Mouse (Mus musculus): ENCODE results near the gene Plcb3. TPM values are rescaled to one million over a fixed set of nuclear protein-coding genes. Genes with fewer than 3 reads are reported as not detected.

The Plcb3 gene
- polyA plus RNA-seq (2014; fragmentation: Nextera tagmentation; extraction: Ambion mirVana), result 7.6 and 17.6 TPM in 2 replicates

GRCm38 (mm10) chr19:6975537-6976521, at the start of gene Plcb3:
Gene Plcb3, minus strand, starts transcription at chr19:6976470.
- WGBS, result under 1% methylated on average over 16 of the region's 16 CpGs
- H3K27me3 ChIP-seq (ENCODE audit: control insufficient read depth, insufficient read depth, low read length), result no peaks in the 10 kb centered on the region
- peak within 1 kb of the TSS; percentile 92 for H3K27ac ChIP-seq (ENCODE audit: low read depth, low read length)
- no peaks in the 10 kb centered on the region for H3K9me3 ChIP-seq (ENCODE audit: control insufficient read depth, low read length)
- H3K36me3 ChIP-seq (ENCODE audit: control insufficient read depth, insufficient read depth, low read length), result peaks cover 14% of the 10 kb centered on the region
- peak within 1 kb of the TSS; percentile 78 for H3K4me3 ChIP-seq (ENCODE audit: low read depth, low read length)
- no peak for ATAC-seq (ENCODE audit: low read depth)
- peaks cover 30% of the 10 kb centered on the region for H3K4me1 ChIP-seq (ENCODE audit: control insufficient read depth, insufficient read depth, low read length)
- H3K4me2 ChIP-seq (ENCODE audit: low read depth, low read length), result peak within 1 kb of the TSS; percentile 90
- H3K9ac ChIP-seq (replicated peaks; ENCODE audit: low read depth, low read length), result peak within 1 kb of the TSS; percentile 81

- Histone ChIP-seq H3K4me3 (ENCODE audit: low read depth, low read length) (no peak overlapping the region), H3K9me3 (ENCODE audit: control insufficient read depth, low read length) (no peaks in the 10 kb centered on the region), H3K27me3 (ENCODE audit: control insufficient read depth, insufficient read depth, low read length) (no peaks in the 10 kb centered on the region), H3K36me3 (ENCODE audit: control insufficient read depth, insufficient read depth, low read length) (peaks cover 47% of the 10 kb centered on the region), H3K4me1 (ENCODE audit: control insufficient read depth, insufficient read depth, low read length) (no peaks in the 10 kb centered on the region), H3K4me2 (ENCODE audit: low read depth, low read length) (no peak overlapping the region), H3K9ac (replicated peaks; ENCODE audit: low read depth, low read length) (no peak overlapping the region), H3K27ac (ENCODE audit: low read depth, low read length) (no peak overlapping the region; the same call in 1 of the 2 replicates)
- no peak; the same call in 1 of the 2 replicates for ATAC-seq (ENCODE audit: low read depth)
- 45% methylated on average over 3 of the region's 3 CpGs for WGBS
Measured at GRCm38 (mm10) chr19:7020224-7020641, 44.0 kb upstream of the Plcb3 start.

GRCm38 (mm10) chr19:7019191-7019590, 42.9 kb upstream of the Plcb3 start, which contains the start of gene Fermt3:
Gene Fermt3, minus strand, starts transcription at chr19:7019469.
- ATAC-seq (ENCODE audit: low read depth), result no peak
- no peak within 1 kb of the TSS for H3K9ac ChIP-seq (replicated peaks; ENCODE audit: low read depth, low read length)
- no peaks in the 10 kb centered on the region for H3K27me3 ChIP-seq (ENCODE audit: control insufficient read depth, insufficient read depth, low read length)
- no peak within 1 kb of the TSS for H3K4me3 ChIP-seq (ENCODE audit: low read depth, low read length)
- H3K4me2 ChIP-seq (ENCODE audit: low read depth, low read length), result no peak within 1 kb of the TSS
- no peaks in the 10 kb centered on the region for H3K9me3 ChIP-seq (ENCODE audit: control insufficient read depth, low read length)
- H3K27ac ChIP-seq (ENCODE audit: low read depth, low read length), result no peak within 1 kb of the TSS; the same call in 1 of the 2 replicates
- WGBS, result 81% methylated on average over 5 of the region's 5 CpGs
- H3K4me1 ChIP-seq (ENCODE audit: control insufficient read depth, insufficient read depth, low read length), result no peaks in the 10 kb centered on the region
- peaks cover 36% of the 10 kb centered on the region for H3K36me3 ChIP-seq (ENCODE audit: control insufficient read depth, insufficient read depth, low read length)

- peaks cover 31% of the 10 kb centered on the region for H3K36me3 ChIP-seq (ENCODE audit: control insufficient read depth, insufficient read depth, low read length)
- no peaks in the 10 kb centered on the region for H3K9me3 ChIP-seq (ENCODE audit: control insufficient read depth, low read length)
- no peak overlapping the region for H3K4me3 ChIP-seq (ENCODE audit: low read depth, low read length)
- H3K4me1 ChIP-seq (ENCODE audit: control insufficient read depth, insufficient read depth, low read length), result no peaks in the 10 kb centered on the region
- 92% methylated on average over 11 of the region's 11 CpGs for WGBS
- no peak overlapping the region for H3K4me2 ChIP-seq (ENCODE audit: low read depth, low read length)
- H3K27ac ChIP-seq (ENCODE audit: low read depth, low read length), result no peak overlapping the region
- ATAC-seq (ENCODE audit: low read depth), result no peak
- H3K9ac ChIP-seq (replicated peaks; ENCODE audit: low read depth, low read length), result no peak overlapping the region
- H3K27me3 ChIP-seq (ENCODE audit: control insufficient read depth, insufficient read depth, low read length), result no peaks in the 10 kb centered on the region
Measured at GRCm38 (mm10) chr19:7018546-7018945, 42.3 kb upstream of the Plcb3 start.

GRCm38 (mm10) chr19:7017541-7018457, 41.5 kb upstream of the Plcb3 start:
- H3K36me3 ChIP-seq (ENCODE audit: control insufficient read depth, insufficient read depth, low read length), result peaks cover 24% of the 10 kb centered on the region
- H3K27me3 ChIP-seq (ENCODE audit: control insufficient read depth, insufficient read depth, low read length), result no peaks in the 10 kb centered on the region
- no peak overlapping the region for H3K4me3 ChIP-seq (ENCODE audit: low read depth, low read length)
- H3K9me3 ChIP-seq (ENCODE audit: control insufficient read depth, low read length), result no peaks in the 10 kb centered on the region
- no peaks in the 10 kb centered on the region for H3K4me1 ChIP-seq (ENCODE audit: control insufficient read depth, insufficient read depth, low read length)
- WGBS, result 83% methylated on average over 12 of the region's 12 CpGs
- ATAC-seq (ENCODE audit: low read depth), result no peak
- no peak overlapping the region for H3K4me2 ChIP-seq (ENCODE audit: low read depth, low read length)
- H3K9ac ChIP-seq (replicated peaks; ENCODE audit: low read depth, low read length), result no peak overlapping the region
- H3K27ac ChIP-seq (ENCODE audit: low read depth, low read length), result no peak overlapping the region

GRCm38 (mm10) chr19:7014481-7015135, 38.3 kb upstream of the Plcb3 start:
- no peaks in the 10 kb centered on the region for H3K27me3 ChIP-seq (ENCODE audit: control insufficient read depth, insufficient read depth, low read length)
- peaks cover under 1% of the 10 kb centered on the region for H3K36me3 ChIP-seq (ENCODE audit: control insufficient read depth, insufficient read depth, low read length)
- H3K9ac ChIP-seq (replicated peaks; ENCODE audit: low read depth, low read length), result no peak overlapping the region
- ATAC-seq (ENCODE audit: low read depth), result no peak
- WGBS, result 89% methylated on average over 18 of the region's 20 CpGs
- H3K4me3 ChIP-seq (ENCODE audit: low read depth, low read length), result no peak overlapping the region
- no peaks in the 10 kb centered on the region for H3K9me3 ChIP-seq (ENCODE audit: control insufficient read depth, low read length)
- no peaks in the 10 kb centered on the region for H3K4me1 ChIP-seq (ENCODE audit: control insufficient read depth, insufficient read depth, low read length)
- H3K27ac ChIP-seq (ENCODE audit: low read depth, low read length), result no peak overlapping the region
- no peak overlapping the region for H3K4me2 ChIP-seq (ENCODE audit: low read depth, low read length)

GRCm38 (mm10) chr19:7013984-7014383, 37.7 kb upstream of the Plcb3 start:
- no peaks in the 10 kb centered on the region for H3K4me1 ChIP-seq (ENCODE audit: control insufficient read depth, insufficient read depth, low read length)
- WGBS, result 93% methylated on average over 9 of the region's 9 CpGs
- H3K27me3 ChIP-seq (ENCODE audit: control insufficient read depth, insufficient read depth, low read length), result no peaks in the 10 kb centered on the region
- no peak overlapping the region for H3K27ac ChIP-seq (ENCODE audit: low read depth, low read length)
- H3K9me3 ChIP-seq (ENCODE audit: control insufficient read depth, low read length), result no peaks in the 10 kb centered on the region
- no peak overlapping the region for H3K4me3 ChIP-seq (ENCODE audit: low read depth, low read length)
- H3K4me2 ChIP-seq (ENCODE audit: low read depth, low read length), result no peak overlapping the region
- no peaks in the 10 kb centered on the region; the same call in 1 of the 2 replicates for H3K36me3 ChIP-seq (ENCODE audit: control insufficient read depth, insufficient read depth, low read length)
- H3K9ac ChIP-seq (replicated peaks; ENCODE audit: low read depth, low read length), result no peak overlapping the region
- ATAC-seq (ENCODE audit: low read depth), result no peak

- H3K4me1 ChIP-seq (ENCODE audit: control insufficient read depth, insufficient read depth, low read length), result no peaks in the 10 kb centered on the region
- WGBS, result 80% methylated on average over 4 of the region's 4 CpGs
- ATAC-seq (ENCODE audit: low read depth), result no peak
- H3K27me3 ChIP-seq (ENCODE audit: control insufficient read depth, insufficient read depth, low read length), result no peaks in the 10 kb centered on the region
- H3K4me3 ChIP-seq (ENCODE audit: low read depth, low read length), result no peak overlapping the region
- no peak overlapping the region for H3K27ac ChIP-seq (ENCODE audit: low read depth, low read length)
- H3K9me3 ChIP-seq (ENCODE audit: control insufficient read depth, low read length), result no peaks in the 10 kb centered on the region
- no peaks in the 10 kb centered on the region for H3K36me3 ChIP-seq (ENCODE audit: control insufficient read depth, insufficient read depth, low read length)
- H3K4me2 ChIP-seq (ENCODE audit: low read depth, low read length), result no peak overlapping the region
- H3K9ac ChIP-seq (replicated peaks; ENCODE audit: low read depth, low read length), result no peak overlapping the region
Measured at GRCm38 (mm10) chr19:7012426-7012825, 36.2 kb upstream of the Plcb3 start.
